In genomic region chr11:107547351-107548203, GRCm38 (mm10) we compare ENCODE assay signal across 8 mouse cellular contexts. TPM values are rescaled to one million over a fixed set of nuclear protein-coding genes. Genes with fewer than 3 reads are reported as not detected.
DNase-seq lines count a peak whose midpoint lies in the region; ATAC-seq lines count a peak whose summit lies in the region.

Gene Helz (plus strand): TSS chr11:107547930.

- H3K4me2 ChIP-seq in hindbrain, embryonic 11.5 days (replicated peaks; ENCODE audit: low read depth, low read length): peak within 1 kb of the TSS; percentile 100

- H3K4me3 ChIP-seq in hindbrain, embryonic 11.5 days (ENCODE audit: low read depth, low read length): peak within 1 kb of the TSS; percentile 96

- 0 out of 2 replicates have a peak, but pooled peaks cover 2% of the 10 kb centered on the region for H3K4me1 ChIP-seq in hindbrain, embryonic 11.5 days (replicated peaks; ENCODE audit: control insufficient read depth, insufficient read depth, low read length)

- H3K9ac ChIP-seq in hindbrain, embryonic 11.5 days (ENCODE audit: low read depth, low read length): peak within 1 kb of the TSS; percentile 89

- H3K36me3 ChIP-seq in hindbrain, embryonic 11.5 days (ENCODE audit: control insufficient read depth, insufficient read depth, low read length): no peaks in the 10 kb centered on the region

- WGBS in hindbrain, embryonic 11.5 days: under 1% methylated on average over 62 of the region's 70 CpGs

- H3K9me3 ChIP-seq in hindbrain, embryonic 11.5 days (ENCODE audit: control insufficient read depth, low read length): no peaks in the 10 kb centered on the region

- peak within 1 kb of the TSS; percentile 83 for H3K27ac ChIP-seq in hindbrain, embryonic 11.5 days (ENCODE audit: low read depth, low read length)

- peak; percentile 77 for DNase-seq in T-cell, adult 2 months (ENCODE audit: low spot score)
- DNase-seq in cerebellum, adult 9-11 months: peak; percentile 53
- peak; percentile 20 to 63 for DNase-seq in frontal cortex, adult 2 months (ENCODE audit: extremely low spot score in 1 of 2, low spot score in 1 of 2)
- peak; percentile 77 for DNase-seq in hindbrain, embryonic 11.5 days (ENCODE audit: low spot score)
- DNase-seq in layer of hippocampus, postnatal 25 days (ENCODE audit: extremely low spot score in 1 of 2, low spot score in 1 of 2): peak; percentile 47 to 52
- peak; percentile 81 to 87 for DNase-seq in lung, postnatal 4 days
- peak; percentile 86 for DNase-seq in retina, postnatal 1 day
- DNase-seq in thymus, postnatal 4 days: peak; percentile 91

- peak; percentile 81 for ATAC-seq in hindbrain, embryonic 11.5 days (ENCODE audit: low FRiP score)

- peaks cover 4% of the 10 kb centered on the region; the same call in 1 of the 2 replicates for H3K27me3 ChIP-seq in hindbrain, embryonic 11.5 days (ENCODE audit: control insufficient read depth, insufficient read depth, low read length)

RNA-seq across cellular contexts. Expression of gene Helz, which starts in this region (rescaled TPM):
- 16.3 and 16.6 TPM in 2 replicates for polyA plus RNA-seq in frontal cortex, adult 2 months (2012; rRNA removed)
- polyA plus RNA-seq in hindbrain, embryonic 11.5 days (2014; fragmentation: Nextera tagmentation; extraction: Ambion mirVana): 18.8 and 22.6 TPM in 2 replicates
- total RNA-seq in layer of hippocampus, postnatal 25 days (2021): 10 to 100 TPM; 39.7 to 44.4 TPM

Comparison
In these comparisons a context has a peak if more than half of its experiments do, and no peak if none do; other contexts are left out.
1. Peak in every context shown above with its lines: DNase-seq, ATAC-seq, H3K4me3 ChIP-seq and H3K27ac ChIP-seq.